Mouse (Mus musculus) limb, embryonic 15.5 days (tissue): ENCODE results near the gene Ankrd60. TPM values are rescaled to one million over a fixed set of nuclear protein-coding genes. Genes with fewer than 3 reads are reported as not detected.

Source experiments
- ATAC-seq: fragments of 200-750 bp; cut with Nextera tagmentation; 2 replicates; pipeline ENCODE4 v1.8.0; 2017; ENCODE audit warnings: low read depth, moderate TSS enrichment; ENCODE audit not compliant: insufficient number of reproducible peaks, low FRiP score, low TSS enrichment
- H3K27ac ChIP-seq: fragments of 300-500 bp; sonication (generic); 2 replicates; pipeline ENCODE4 v1.5.1; 2015; ENCODE audit warnings: moderate library complexity, mild to moderate bottlenecking, inconsistent platforms
- H3K27me3 ChIP-seq: fragments of 300-500 bp; sonication (generic); 2 replicates; pipeline ENCODE4 v1.6.1; 2015; ENCODE audit warnings: inconsistent platforms
- H3K36me3 ChIP-seq: fragments of 300-500 bp; sonication (generic); 2 replicates; pipeline ENCODE4 v1.6.1; 2015; ENCODE audit warnings: inconsistent platforms
- H3K4me1 ChIP-seq: fragments of 300-500 bp; sonication (generic); 2 replicates; pipeline ENCODE4 v1.6.1; 2015; ENCODE audit warnings: inconsistent platforms
- H3K4me2 ChIP-seq: fragments of 300-500 bp; sonication (generic); 2 replicates; pipeline ENCODE4 v1.6.1; 2015; ENCODE audit warnings: mild to moderate bottlenecking, inconsistent platforms
- H3K4me3 ChIP-seq: fragments of 300-500 bp; sonication (generic); 2 replicates; pipeline ENCODE4 v1.5.1; 2015; ENCODE audit warnings: mild to moderate bottlenecking, inconsistent platforms
- H3K9ac ChIP-seq: fragments of 300-500 bp; sonication (generic); 2 replicates; pipeline ENCODE4 v1.6.1; 2015; ENCODE audit warnings: inconsistent platforms
- H3K9me3 ChIP-seq: fragments of 300-500 bp; sonication (generic); 2 replicates; pipeline ENCODE4 v1.6.1; 2016; ENCODE audit warnings: inconsistent platforms
- WGBS: fragments of 180-500 bp; shearing (Covaris S2); methylation state at CpG from one replicate; pipeline ENCODE4 v1.1.7; 2015; 5-methylcytosine and 5-hydroxymethylcytosine counted together
- polyA plus RNA-seq: library from polyadenylated mRNA; unstranded; fragments of >200 nt; fragmentation: Nextera tagmentation; extraction: Ambion mirVana; gene quantifications from 2 replicates; pipeline ENCODE4 v1.2.1, GENCODE M21; 2015

Gene Ankrd60
- polyA plus RNA-seq, 1 experiment from 2014 or later: not detected

DNA sequence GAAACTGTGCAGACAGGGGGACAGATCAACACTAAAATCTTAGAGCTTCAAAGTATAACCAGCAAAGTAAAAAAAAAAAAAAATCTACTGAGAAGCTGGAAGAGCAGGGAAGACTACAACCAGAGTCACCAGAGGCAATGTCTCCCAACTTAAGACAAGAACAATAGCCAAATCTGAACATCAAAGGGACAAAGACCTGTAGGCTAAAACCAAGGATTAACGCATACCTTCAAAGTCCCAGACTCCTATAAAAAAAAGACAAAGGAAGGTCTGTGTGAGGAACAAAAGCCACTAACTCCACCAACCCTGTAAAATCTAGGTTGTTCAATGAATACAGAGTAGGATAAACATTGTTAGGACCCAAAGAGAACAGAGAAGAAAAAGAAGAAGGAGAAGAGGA lies 23.7 kb upstream of the Ankrd60 start:
- WGBS: 92% methylated on average over 1 of the region's 1 CpGs
- no peak overlapping the region for H3K27ac ChIP-seq
- H3K9me3 ChIP-seq: no peaks in the 10 kb centered on the region
- H3K4me3 ChIP-seq: no peak overlapping the region
- no peak overlapping the region for H3K4me2 ChIP-seq
- no peak for ATAC-seq
- H3K9ac ChIP-seq: no peak overlapping the region
- H3K36me3 ChIP-seq: peaks cover 43% of the 10 kb centered on the region
- H3K27me3 ChIP-seq: no peaks in the 10 kb centered on the region
- no peaks in the 10 kb centered on the region for H3K4me1 ChIP-seq

DNA sequence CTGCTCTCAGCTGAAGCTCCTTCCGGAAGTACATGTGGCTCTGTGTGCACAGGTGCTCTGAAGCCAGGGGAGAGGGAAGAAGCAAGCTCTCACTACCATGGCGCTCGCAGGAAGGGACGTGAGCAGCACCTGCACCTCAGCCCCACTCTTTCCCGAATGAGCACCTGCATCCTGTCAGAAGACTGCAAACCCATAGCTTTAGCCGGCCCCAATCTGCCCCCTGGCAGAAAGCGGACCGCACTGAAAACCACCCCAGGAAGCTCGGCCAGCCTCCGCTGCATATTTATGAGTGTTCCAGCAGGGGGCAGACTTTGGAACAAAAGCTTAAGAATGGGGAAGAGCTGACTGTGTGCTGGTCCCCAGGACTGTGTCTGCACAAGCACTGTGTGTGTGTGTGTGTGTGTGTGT lies 17.2 kb upstream of the Ankrd60 start:
- Histone ChIP-seq H3K36me3 (peaks cover 41% of the 10 kb centered on the region), H3K4me3 (no peak overlapping the region)

DNA sequence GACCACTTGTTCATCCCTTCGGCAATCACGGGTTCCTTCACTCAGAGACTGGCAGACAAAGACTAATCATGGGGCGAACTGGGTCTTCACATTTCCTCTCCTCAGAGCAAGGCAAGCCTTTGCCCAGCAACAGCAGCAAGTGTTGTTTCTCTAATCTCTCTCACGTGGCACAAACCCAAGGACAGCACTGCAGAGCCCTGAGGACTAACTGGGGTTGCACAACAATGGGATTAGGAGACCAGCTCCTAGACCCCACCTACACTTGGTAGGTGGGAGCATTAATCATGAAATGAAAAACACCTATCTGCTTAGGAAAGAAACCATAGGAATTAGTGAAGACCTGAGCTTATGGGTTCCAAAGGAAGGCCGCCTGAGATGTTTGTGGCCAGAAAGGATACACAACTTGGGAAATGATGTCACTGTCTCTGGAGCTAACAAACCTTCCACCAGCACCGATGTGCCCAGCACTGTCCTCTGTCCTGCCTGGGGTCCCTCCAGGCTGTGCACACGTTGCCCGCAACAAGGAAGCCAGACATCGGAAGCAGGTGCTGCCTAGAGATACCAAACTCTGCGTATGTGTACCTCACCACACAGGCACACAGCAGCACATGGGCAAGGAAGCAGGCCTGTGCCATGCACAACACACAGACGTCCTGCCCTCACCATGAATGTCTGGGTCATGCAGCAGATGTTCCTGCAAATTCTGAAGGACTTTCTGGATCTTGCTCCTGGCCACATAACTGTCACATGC lies 16.3 kb upstream of the Ankrd60 start:
- Histone ChIP-seq H3K36me3 (peaks cover 44% of the 10 kb centered on the region), H3K4me3 (no peak overlapping the region)

More for the DNA sequence above, 17.2 kb upstream of the Ankrd60 start:
- Histone ChIP-seq H3K27ac (no peak overlapping the region), H3K9ac (no peak overlapping the region), H3K4me2 (no peak overlapping the region), H3K4me1 (no peaks in the 10 kb centered on the region), H3K9me3 (no peaks in the 10 kb centered on the region), H3K27me3 (no peaks in the 10 kb centered on the region)
- ATAC-seq: no peak
- WGBS: 53% methylated on average over 10 of the region's 10 CpGs

DNA sequence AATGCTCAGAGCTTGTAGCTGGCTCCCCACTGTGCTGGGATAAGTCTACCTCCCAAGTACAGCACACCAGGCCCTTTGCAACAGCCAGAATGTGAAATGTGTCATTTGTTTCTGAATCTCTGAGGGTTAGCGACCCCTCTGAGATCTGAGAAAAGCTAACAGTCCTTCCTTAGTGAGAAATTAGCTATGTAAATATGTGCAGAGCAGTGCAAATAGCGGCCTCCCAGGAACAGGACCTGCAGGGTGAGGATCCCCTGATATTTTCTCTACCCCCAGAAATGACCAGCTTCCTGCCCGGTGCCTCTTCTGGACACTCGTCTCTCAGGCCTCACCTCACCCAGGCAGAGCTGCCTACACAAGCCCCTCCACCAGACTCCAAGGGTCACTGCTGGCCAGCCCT lies 15.7 kb upstream of the Ankrd60 start:
- Histone ChIP-seq H3K27ac (no peak overlapping the region), H3K4me3 (no peak overlapping the region), H3K9me3 (no peaks in the 10 kb centered on the region), H3K9ac (no peak overlapping the region), H3K36me3 (peaks cover 41% of the 10 kb centered on the region), H3K4me1 (no peaks in the 10 kb centered on the region), H3K27me3 (no peaks in the 10 kb centered on the region), H3K4me2 (no peak overlapping the region)
- no peak for ATAC-seq
- WGBS: 72% methylated on average over 4 of the region's 4 CpGs

More for the DNA sequence above, 16.3 kb upstream of the Ankrd60 start:
- Histone ChIP-seq H3K4me2 (no peak overlapping the region), H3K27ac (no peak overlapping the region), H3K27me3 (no peaks in the 10 kb centered on the region), H3K4me1 (no peaks in the 10 kb centered on the region), H3K9ac (no peak overlapping the region), H3K9me3 (no peaks in the 10 kb centered on the region)
- 82% methylated on average over 11 of the region's 11 CpGs for WGBS
- ATAC-seq: no peak

DNA sequence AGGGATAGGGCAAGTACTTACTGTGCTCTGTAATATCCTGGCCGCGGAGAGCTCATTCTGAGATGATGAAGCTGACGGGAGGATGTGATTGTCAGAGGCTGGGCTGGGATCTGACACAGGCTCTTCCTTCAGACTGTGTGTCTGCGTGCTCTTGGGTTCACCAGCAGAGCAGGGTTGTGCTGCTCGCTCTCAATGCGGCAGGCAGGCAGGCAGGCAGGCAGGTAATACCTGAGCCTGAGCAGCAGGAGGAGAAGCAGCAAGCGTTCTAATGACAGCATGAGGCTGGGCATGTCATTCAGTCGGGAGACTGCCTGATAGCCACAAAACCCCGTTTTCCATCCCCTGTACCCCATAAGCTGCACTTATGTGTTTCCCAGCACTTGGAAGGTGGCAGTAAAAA lies 14.6 kb upstream of the Ankrd60 start:
- ATAC-seq: no peak
- Histone ChIP-seq H3K36me3 (peaks cover 42% of the 10 kb centered on the region), H3K9ac (no peak overlapping the region), H3K27ac (no peak overlapping the region), H3K4me2 (no peak overlapping the region), H3K27me3 (no peaks in the 10 kb centered on the region), H3K9me3 (no peaks in the 10 kb centered on the region), H3K4me3 (no peak overlapping the region), H3K4me1 (no peaks in the 10 kb centered on the region)
- WGBS: 74% methylated on average over 9 of the region's 9 CpGs

DNA sequence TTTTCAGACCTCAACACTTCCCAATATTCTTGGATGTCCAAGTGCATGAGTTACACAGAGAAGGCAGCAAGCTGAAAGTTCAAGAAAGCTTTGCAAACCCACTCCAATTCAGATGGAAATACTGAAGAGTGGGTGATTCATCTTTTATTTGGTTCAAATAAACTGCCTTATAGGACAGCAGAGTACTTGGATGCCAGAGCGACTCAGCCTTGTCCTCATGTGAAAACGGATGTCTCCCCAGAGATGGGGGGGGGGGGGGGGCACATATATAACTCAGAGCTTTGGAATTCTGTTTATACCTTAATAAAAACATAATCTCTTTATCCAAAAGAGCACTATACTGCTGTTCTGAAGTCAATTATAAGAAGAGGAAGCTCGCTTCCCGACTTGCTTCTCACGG lies 9.2 kb upstream of the Ankrd60 start:
- Histone ChIP-seq H3K27me3 (peaks cover 18% of the 10 kb centered on the region), H3K4me1 (peaks cover 22% of the 10 kb centered on the region), H3K9ac (no peak overlapping the region), H3K9me3 (no peaks in the 10 kb centered on the region), H3K4me2 (no peak overlapping the region), H3K27ac (no peak overlapping the region), H3K4me3 (no peak overlapping the region), H3K36me3 (peaks cover 38% of the 10 kb centered on the region)
- ATAC-seq: no peak
- WGBS: 73% methylated on average over 5 of the region's 5 CpGs

DNA sequence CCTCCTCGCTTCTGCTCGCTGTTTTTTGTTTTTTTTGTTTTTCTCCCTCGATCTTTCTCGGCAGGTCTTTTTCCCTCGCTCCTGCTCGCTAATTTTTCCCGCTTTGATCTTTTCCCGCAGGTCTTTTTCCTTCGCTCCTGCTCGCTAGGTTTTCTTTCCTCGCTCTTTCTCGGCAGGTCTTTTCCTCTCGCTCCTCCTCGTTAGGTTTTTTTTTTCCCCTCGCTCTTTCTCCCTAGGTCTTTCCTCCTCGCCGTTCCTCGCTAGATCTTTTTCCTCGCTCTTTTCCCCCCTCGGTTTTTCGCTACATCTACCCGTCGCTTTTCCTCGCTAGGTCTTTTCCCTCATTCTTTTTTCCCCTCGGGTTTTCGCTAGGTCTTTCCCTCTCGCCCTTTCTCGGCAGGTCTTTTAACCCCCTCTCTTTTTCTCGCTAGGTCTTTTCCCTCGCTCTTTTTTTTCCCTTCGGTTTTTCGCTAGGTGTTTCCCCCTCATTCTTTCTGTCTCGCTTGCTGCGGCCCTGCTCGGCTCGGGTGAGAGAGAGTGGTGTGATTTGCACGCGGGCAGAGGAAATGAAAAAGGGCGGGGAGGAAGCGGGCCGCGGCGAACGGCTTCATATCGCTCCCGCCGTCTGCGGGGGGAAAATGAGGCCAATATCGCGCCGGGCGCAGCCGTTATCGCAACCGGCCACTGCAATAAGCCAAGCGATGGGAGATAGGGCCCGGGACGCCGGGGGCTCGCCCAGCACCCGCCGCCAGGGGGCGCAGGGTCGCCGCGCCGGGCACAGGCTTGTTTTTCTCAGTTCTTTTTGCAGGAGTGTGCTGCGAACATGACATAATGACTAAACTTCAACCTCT lies 8.2 kb upstream of the Ankrd60 start:
- Histone ChIP-seq H3K4me3 (peak overlapping the region; percentile 41), H3K4me2 (peak overlapping the region; percentile 84), H3K9ac (peak overlapping the region; percentile 35), H3K9me3 (no peaks in the 10 kb centered on the region), H3K27me3 (peaks cover 18% of the 10 kb centered on the region), H3K36me3 (peaks cover 28% of the 10 kb centered on the region), H3K27ac (peak overlapping the region; percentile 76), H3K4me1 (peaks cover 22% of the 10 kb centered on the region)
- WGBS: 1% methylated on average over 68 of the region's 68 CpGs
- ATAC-seq: no peak

DNA sequence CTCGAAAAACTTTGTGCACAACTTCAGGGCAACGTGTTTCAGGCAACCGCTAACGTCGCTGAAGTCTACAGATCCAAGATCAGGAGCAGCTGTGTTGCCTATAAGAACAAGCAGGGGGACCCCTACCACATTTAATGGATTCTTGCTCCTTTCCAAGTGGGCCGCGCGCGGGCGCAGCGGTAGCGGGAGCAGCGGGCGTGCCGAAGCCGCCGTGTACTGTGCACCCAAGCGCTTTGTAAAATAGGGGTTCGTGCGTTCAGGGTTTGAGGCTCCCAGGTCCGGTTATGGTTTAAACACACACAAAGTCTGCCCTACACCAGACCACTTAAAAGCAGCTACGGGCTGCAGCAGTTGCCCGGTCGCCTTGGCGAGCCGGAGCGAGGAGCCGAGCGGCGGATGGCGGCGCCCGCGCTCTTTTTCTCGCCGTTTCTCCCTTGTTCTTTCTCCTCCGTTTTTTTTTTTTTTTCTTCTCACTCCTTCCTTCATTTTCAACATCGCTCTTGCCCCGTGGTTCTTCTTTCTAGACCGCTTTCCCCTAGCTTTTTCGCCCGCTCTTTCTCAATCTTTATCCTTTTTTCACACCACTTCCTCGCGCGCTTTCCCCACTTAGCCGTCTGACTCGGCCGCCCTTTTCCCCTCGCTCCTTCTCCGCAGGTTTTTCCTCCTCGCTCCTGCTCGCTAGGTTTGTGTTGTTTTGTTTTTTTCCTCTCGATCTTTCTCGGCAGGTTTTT lies 7.4 kb upstream of the Ankrd60 start:
- peak overlapping the region; percentile 41 for H3K4me3 ChIP-seq
- WGBS: under 1% methylated on average over 54 of the region's 54 CpGs
- ATAC-seq: peak; percentile 60; the same call in 1 of the 2 replicates
- peak overlapping the region; percentile 76 for H3K27ac ChIP-seq
- peaks cover 22% of the 10 kb centered on the region; the same call in 1 of the 2 replicates for H3K36me3 ChIP-seq
- H3K9ac ChIP-seq: peak overlapping the region; percentile 35
- peaks cover 21% of the 10 kb centered on the region for H3K27me3 ChIP-seq
- peaks cover 22% of the 10 kb centered on the region for H3K4me1 ChIP-seq
- no peaks in the 10 kb centered on the region for H3K9me3 ChIP-seq
- peak overlapping the region; percentile 84 for H3K4me2 ChIP-seq

DNA sequence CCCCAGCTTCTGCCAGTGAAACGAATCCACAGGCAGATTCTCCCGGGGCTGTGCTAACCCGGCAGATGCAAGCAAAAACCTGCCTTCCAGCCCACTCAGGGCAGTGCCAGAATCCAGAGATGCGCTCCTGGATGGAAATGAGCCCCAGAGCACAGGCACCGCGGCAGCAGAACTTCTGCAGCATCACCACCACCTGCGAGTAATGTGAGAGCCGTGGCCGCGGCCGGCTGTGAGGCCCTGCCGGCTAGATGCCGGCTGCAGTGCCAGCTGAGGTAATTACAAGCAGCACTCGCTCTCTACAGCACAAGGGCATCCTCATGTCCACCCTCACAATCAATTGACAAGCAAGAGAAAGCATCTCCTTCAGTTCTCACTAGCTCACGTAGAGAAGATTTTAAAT lies 6.2 kb upstream of the Ankrd60 start:
- Histone ChIP-seq H3K36me3 (peaks cover 11% of the 10 kb centered on the region; the same call in 1 of the 2 replicates), H3K4me1 (peaks cover 22% of the 10 kb centered on the region), H3K4me2 (no peak overlapping the region), H3K9ac (no peak overlapping the region), H3K4me3 (no peak overlapping the region), H3K9me3 (no peaks in the 10 kb centered on the region), H3K27ac (no peak overlapping the region), H3K27me3 (peaks cover 25% of the 10 kb centered on the region)
- ATAC-seq: no peak
- 23% methylated on average over 15 of the region's 15 CpGs for WGBS

DNA sequence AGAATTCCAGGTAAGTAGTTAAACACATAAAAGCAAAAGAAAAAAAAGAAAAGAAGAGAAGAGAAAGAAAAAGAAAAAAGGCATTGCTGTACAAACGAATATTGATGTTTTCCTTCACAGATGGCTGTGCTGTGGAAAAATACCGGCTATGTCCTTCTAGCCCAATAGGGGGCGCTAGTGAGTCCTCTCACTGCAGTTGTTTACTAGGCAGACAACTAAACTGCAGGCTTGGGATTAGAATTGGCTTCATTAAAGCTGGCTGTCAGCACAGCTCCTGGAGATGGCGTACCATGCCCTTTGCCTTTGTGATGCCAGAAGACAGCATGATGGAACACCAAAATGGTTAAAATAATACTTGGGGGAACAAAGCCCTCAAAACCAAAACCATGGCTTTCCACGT lies 5.3 kb upstream of the Ankrd60 start:
- Histone ChIP-seq H3K9ac (no peak overlapping the region), H3K27me3 (peaks cover 26% of the 10 kb centered on the region), H3K4me1 (peaks cover 24% of the 10 kb centered on the region), H3K4me3 (no peak overlapping the region), H3K27ac (no peak overlapping the region), H3K4me2 (no peak overlapping the region), H3K9me3 (no peaks in the 10 kb centered on the region), H3K36me3 (peaks cover 11% of the 10 kb centered on the region; the same call in 1 of the 2 replicates)
- no peak for ATAC-seq
- 43% methylated on average over 5 of the region's 5 CpGs for WGBS

DNA sequence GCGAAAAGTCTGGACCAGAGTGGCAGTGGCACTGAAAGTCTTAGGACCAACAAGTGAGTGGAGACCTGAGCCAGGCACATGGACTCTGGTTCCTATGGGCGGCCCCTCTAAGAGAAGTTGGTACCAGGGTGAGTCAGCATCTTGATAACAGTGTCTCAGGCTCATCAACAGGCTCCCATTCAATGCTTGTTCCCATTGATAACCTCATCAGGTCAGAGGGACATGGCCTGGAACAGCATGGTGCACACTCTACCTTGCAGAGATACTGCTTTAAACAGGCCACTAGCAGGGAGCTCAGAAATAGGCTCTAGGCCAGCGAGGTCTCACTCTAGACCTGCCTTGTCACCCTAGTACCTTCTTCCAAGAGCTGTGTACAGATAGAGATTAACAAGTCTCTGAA lies 4.7 kb upstream of the Ankrd60 start:
- Histone ChIP-seq H3K4me1 (peaks cover 27% of the 10 kb centered on the region), H3K36me3 (peaks cover 8% of the 10 kb centered on the region; the same call in 1 of the 2 replicates), H3K27me3 (peaks cover 26% of the 10 kb centered on the region), H3K27ac (no peak overlapping the region), H3K9ac (no peak overlapping the region), H3K4me2 (no peak overlapping the region), H3K4me3 (no peak overlapping the region), H3K9me3 (no peaks in the 10 kb centered on the region)
- ATAC-seq: no peak
- 96% methylated on average over 3 of the region's 3 CpGs for WGBS
